Mouse (Mus musculus) erythroid progenitor cell, adult 5-6 weeks (primary cell): ENCODE results near the gene Scgb2b21. TPM values are rescaled to one million over a fixed set of nuclear protein-coding genes. Genes with fewer than 3 reads are reported as not detected.
"Not testable (repeated sequence)": the region's sequence is repeated elsewhere in the genome, so short reads cannot be mapped to it uniquely, and the experiment has no call there.

Experiments
- ATAC-seq: replicated peaks from 2 replicates; pipeline ENCODE4 v1.8.0; 2016; ENCODE audit warnings: moderate number of reproducible peaks, mild to moderate bottlenecking, moderate TSS enrichment, inconsistent platforms; ENCODE audit not compliant: poor library complexity, low FRiP score, severe bottlenecking
- total RNA-seq, 2 experiments: library from RNA; stranded (forward) in 1 of 2; stranded (reverse) in 1 of 2; fragments of 150-400 nt in 1 of 2; fragments of 186-747, 209-891 nt in 1 of 2; gene quantifications; 2 replicates each; pipeline versions ENCODE4 v1.2.3 to v1.2.4; 2015 to 2017; ENCODE audit warnings: low replicate concordance in 2 of 2

The Scgb2b21 gene
- not detected in 2 replicates for total RNA-seq (2015; ENCODE audit: low replicate concordance)
- total RNA-seq (2017; ENCODE audit: low replicate concordance) = not detected in 2 replicates

DNA sequence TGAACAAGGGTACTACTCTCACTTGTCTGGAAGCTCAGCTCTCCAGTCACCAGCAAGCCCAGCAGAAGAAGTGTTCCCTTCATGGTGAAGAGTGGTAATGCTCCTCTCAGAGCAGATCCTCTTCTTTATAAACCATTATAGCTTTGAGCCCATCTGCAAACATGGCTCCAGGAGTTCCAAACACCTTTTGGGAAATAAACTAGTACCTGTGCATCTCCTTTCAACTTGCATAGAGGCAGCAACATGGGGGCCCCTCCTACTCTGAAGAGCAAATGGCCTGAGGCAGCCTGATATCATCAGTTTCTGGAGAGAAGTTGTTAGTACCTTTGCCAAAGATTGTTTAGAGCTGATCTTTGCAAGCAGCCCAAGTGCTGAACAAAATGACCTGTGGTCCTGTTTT, at the start of gene Scgb2b21:
TSS of gene Scgb2b21 (minus strand) at position 101 of the 400 bp plus-strand sequence.
- ATAC-seq = no peak

DNA sequence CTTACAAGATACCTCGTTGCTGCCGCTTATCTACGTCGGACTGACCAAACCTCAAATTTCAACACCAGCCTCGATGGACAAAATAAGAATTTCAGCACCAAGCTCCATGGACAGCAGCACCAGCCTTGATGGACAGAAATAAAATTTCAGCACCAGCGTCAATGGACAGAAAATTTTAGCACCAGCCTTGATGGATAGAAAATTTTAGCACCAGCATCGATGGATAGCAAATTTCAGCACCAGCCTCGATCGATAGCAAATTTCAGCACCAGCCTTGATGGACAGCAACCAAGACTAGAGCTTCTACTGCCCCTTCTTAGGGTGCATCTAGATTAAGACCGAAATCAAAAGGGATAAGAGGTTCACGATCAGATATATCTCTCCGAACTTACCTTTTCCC, 23.2 kb upstream of the Scgb2b21 start:
- not testable (repeated sequence) for ATAC-seq

Other genes starting within 250 kb of the Scgb2b21 start
- not detected in 2 replicates for gene Scgb2b19, start 240.1 kb downstream of the Scgb2b21 start, total RNA-seq (2015; ENCODE audit: low replicate concordance)
- gene Scgb2b19, start 240.1 kb downstream of the Scgb2b21 start, total RNA-seq (2017; ENCODE audit: low replicate concordance) = not detected in 2 replicates
- not detected in 2 replicates for gene Scgb1b19, start 233.2 kb downstream of the Scgb2b21 start, total RNA-seq (2015; ENCODE audit: low replicate concordance)
- gene Scgb1b19, start 233.2 kb downstream of the Scgb2b21 start, total RNA-seq (2017; ENCODE audit: low replicate concordance) = not detected in 2 replicates
- not detected in 2 replicates for gene Scgb2b20, start 154.1 kb downstream of the Scgb2b21 start, total RNA-seq (2015; ENCODE audit: low replicate concordance)
- gene Scgb2b20, start 154.1 kb downstream of the Scgb2b21 start, total RNA-seq (2017; ENCODE audit: low replicate concordance) = not detected in 2 replicates
- not detected in 2 replicates for gene Scgb1b20, start 147.2 kb downstream of the Scgb2b21 start, total RNA-seq (2015; ENCODE audit: low replicate concordance)
- not detected in 2 replicates for gene Scgb1b20, start 147.2 kb downstream of the Scgb2b21 start, total RNA-seq (2017; ENCODE audit: low replicate concordance)
- not detected in 2 replicates for gene Scgb2b24, start 218.9 kb upstream of the Scgb2b21 start, total RNA-seq (2015; ENCODE audit: low replicate concordance)
- gene Scgb2b24, start 218.9 kb upstream of the Scgb2b21 start, total RNA-seq (2017; ENCODE audit: low replicate concordance) = not detected in 2 replicates
- not detected in 2 replicates for gene Scgb1b24, start 223.3 kb upstream of the Scgb2b21 start, total RNA-seq (2015; ENCODE audit: low replicate concordance)
- gene Scgb1b24, start 223.3 kb upstream of the Scgb2b21 start, total RNA-seq (2017; ENCODE audit: low replicate concordance) = not detected in 2 replicates